Mouse (Mus musculus): Measurements from ENCODE around the gene Ntrk2. TPM values are rescaled to one million over a fixed set of nuclear protein-coding genes. Genes with fewer than 3 reads are reported as not detected.

The Ntrk2 gene
- polyA plus RNA-seq, 1 experiment from 2014 or later: 127 TPM

GRCm38 (mm10) chr13:58955237-58955777 lies 148.9 kb downstream of the Ntrk2 start:
- no peaks in the 10 kb centered on the region for H3K36me3 ChIP-seq
- no peaks in the 10 kb centered on the region for H3K9me3 ChIP-seq
- H3K4me1 ChIP-seq (replicated peaks): peaks cover 11% of the 10 kb centered on the region
- WGBS: 43% methylated on average over 8 of the region's 8 CpGs
- no peak overlapping the region for H3K4me3 ChIP-seq
- H3K4me2 ChIP-seq: no peak overlapping the region
- 0 out of 2 replicates have a peak overlapping the region, but pooled peaks have one; percentile 18 for H3K27ac ChIP-seq (replicated peaks)
- no peak overlapping the region for H3K9ac ChIP-seq
- no peaks in the 10 kb centered on the region for H3K27me3 ChIP-seq
- ATAC-seq (ENCODE audit: low FRiP score, low read depth): no peak

DNA sequence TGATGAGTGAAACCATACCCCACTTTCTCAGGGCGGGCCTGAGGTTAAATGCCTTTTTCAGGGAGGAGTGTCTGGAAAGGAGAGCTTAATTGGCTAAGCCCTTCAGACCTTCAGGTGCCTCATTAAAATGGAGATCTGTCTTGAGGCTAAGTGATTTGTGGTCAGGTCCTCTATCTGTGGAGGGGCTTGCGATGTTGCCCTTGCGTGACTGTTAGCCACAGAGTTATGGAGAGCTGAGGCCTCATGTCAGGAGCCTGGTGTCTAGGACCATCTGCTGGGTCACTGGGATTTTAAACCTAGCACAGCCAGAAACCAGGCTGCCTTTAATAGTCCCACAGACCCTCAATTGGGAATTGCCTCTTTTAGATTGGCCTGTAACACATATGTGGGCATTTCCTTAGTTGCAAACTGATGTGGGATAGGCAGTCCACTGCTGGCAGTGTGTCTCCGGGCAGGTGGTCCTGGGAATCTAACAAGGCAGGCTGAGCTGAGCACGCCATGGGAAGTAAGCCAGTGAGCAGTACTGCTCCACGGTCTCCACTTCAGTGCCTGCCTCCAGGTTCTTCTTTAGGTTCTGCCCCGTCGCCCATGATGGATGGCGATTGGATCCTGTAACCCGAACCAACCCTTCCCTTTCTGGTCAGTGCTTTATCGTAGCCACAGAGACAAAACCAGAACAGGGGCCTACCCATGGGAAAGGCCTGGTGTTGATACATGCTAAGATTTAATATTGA lies 152.0 kb downstream of the Ntrk2 start:
- peaks cover 15% of the 10 kb centered on the region for H3K4me1 ChIP-seq (replicated peaks)
- H3K4me2 ChIP-seq: no peak overlapping the region
- no peak overlapping the region for H3K9ac ChIP-seq
- H3K9me3 ChIP-seq: no peaks in the 10 kb centered on the region
- no peak for ATAC-seq (ENCODE audit: low FRiP score, low read depth)
- H3K27me3 ChIP-seq: no peaks in the 10 kb centered on the region
- H3K27ac ChIP-seq (replicated peaks): no peak overlapping the region
- H3K36me3 ChIP-seq: no peaks in the 10 kb centered on the region
- WGBS: 70% methylated on average over 11 of the region's 11 CpGs
- H3K4me3 ChIP-seq: no peak overlapping the region

- WGBS: 95% methylated on average over 6 of the region's 6 CpGs
- Histone ChIP-seq H3K4me1 (replicated peaks) (peaks cover 32% of the 10 kb centered on the region), H3K36me3 (no peaks in the 10 kb centered on the region), H3K4me3 (no peak overlapping the region), H3K9me3 (no peaks in the 10 kb centered on the region), H3K4me2 (no peak overlapping the region), H3K27me3 (no peaks in the 10 kb centered on the region), H3K9ac (no peak overlapping the region), H3K27ac (replicated peaks) (no peak overlapping the region)
- ATAC-seq (ENCODE audit: low FRiP score, low read depth): no peak
These were observed 154.0 kb downstream of the Ntrk2 start for GRCm38 (mm10) chr13:58960321-58960720.

DNA sequence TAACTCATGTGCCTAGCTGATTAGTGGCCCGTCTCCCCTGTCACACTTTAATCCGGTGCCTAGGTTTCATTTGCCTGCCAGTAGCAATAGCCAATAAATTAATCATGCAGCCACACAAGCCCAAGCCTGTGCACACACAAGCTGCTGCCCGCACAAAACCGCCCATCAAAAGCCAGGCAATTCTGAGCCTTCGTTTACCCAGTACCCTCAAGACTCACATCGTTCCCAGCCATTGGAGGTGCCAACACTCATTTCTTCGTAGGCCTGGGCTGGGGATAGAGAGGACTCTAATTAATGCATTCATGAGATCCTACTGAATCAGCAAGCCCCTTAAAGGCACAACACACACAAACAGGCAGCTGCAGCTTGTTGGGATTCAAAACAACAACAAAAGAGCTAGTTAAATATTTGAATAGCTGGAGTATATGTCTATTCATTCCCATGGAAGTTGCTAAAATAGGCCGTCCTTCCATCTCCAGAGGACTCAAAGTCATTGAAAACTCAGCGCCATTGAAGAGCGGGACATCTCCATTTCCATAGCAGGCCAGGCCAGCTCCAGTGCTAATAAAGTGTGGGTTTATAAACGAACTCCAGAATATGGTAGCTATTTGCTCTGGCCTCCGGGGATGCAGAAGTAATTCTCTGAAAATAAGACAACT lies 158.5 kb downstream of the Ntrk2 start:
- Histone ChIP-seq H3K27me3 (no peaks in the 10 kb centered on the region), H3K27ac (replicated peaks) (peak overlapping the region; percentile 70), H3K9me3 (no peaks in the 10 kb centered on the region), H3K4me1 (replicated peaks) (peaks cover 25% of the 10 kb centered on the region), H3K4me2 (no peak overlapping the region), H3K4me3 (no peak overlapping the region), H3K36me3 (no peaks in the 10 kb centered on the region), H3K9ac (no peak overlapping the region)
- 35% methylated on average over 12 of the region's 12 CpGs for WGBS
- peak; percentile 67; the same call in 1 of the 2 replicates for ATAC-seq (ENCODE audit: low FRiP score, low read depth)

GRCm38 (mm10) chr13:58965826-58966225 lies 159.5 kb downstream of the Ntrk2 start:
- Histone ChIP-seq H3K9me3 (no peaks in the 10 kb centered on the region), H3K27ac (replicated peaks) (no peak overlapping the region), H3K4me1 (replicated peaks) (peaks cover 25% of the 10 kb centered on the region), H3K4me2 (no peak overlapping the region), H3K27me3 (no peaks in the 10 kb centered on the region), H3K9ac (no peak overlapping the region), H3K36me3 (no peaks in the 10 kb centered on the region), H3K4me3 (no peak overlapping the region)
- ATAC-seq (ENCODE audit: low FRiP score, low read depth): 0 out of 2 replicates have a peak, but pooled peaks have one; percentile 13
- 96% methylated on average over 3 of the region's 3 CpGs for WGBS

DNA sequence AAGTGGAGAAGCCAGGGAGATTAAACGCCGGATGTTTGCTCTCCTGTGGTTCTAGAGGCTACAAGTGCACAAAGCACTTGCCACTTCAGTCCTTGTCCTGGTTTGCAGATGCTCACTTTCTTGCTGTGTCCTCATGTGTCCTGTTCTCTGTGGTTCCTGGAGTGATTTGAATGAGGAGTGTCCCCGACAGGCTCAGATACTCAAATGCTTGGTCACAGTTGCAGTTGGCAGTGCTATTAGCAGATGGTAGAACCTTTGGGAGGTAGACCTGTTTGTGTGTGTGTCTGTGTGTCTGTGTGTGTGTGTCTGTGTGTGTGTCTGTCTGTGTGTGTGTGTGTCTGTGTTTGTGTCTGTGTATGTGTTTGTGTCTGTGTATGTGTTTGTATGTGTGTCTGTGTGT lies 160.1 kb downstream of the Ntrk2 start:
- no peaks in the 10 kb centered on the region for H3K9me3 ChIP-seq
- peaks cover 30% of the 10 kb centered on the region for H3K4me1 ChIP-seq (replicated peaks)
- ATAC-seq (ENCODE audit: low FRiP score, low read depth): no peak
- no peaks in the 10 kb centered on the region for H3K27me3 ChIP-seq
- H3K27ac ChIP-seq (replicated peaks): 0 out of 2 replicates have a peak overlapping the region, but pooled peaks have one; percentile 6
- no peak overlapping the region for H3K4me3 ChIP-seq
- H3K4me2 ChIP-seq: no peak overlapping the region
- no peak overlapping the region for H3K9ac ChIP-seq
- 67% methylated on average over 3 of the region's 3 CpGs for WGBS
- H3K36me3 ChIP-seq: no peaks in the 10 kb centered on the region

DNA sequence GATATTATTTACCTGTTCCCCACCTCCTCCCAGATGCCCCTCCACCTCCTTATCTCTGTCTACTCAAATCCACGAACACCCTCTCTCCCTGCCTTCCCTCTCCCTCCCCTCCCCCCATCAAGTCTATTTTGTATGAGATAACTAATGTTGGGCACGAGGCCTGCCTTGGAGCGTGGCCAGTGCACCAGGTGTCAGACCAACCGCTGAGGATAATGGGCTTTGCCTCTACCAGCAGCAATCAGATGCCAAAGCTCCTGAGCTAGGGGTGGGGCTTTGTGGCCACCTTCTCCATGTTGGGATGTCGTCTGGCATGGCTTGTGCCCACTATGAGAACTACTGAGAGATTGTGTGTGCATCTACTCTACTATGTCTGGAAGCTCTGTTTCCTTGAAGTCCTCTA lies 161.8 kb downstream of the Ntrk2 start:
- Histone ChIP-seq H3K9ac (no peak overlapping the region), H3K9me3 (no peaks in the 10 kb centered on the region), H3K27me3 (no peaks in the 10 kb centered on the region), H3K4me2 (no peak overlapping the region), H3K4me3 (no peak overlapping the region), H3K4me1 (replicated peaks) (peaks cover 37% of the 10 kb centered on the region), H3K27ac (replicated peaks) (no peak overlapping the region), H3K36me3 (no peaks in the 10 kb centered on the region)
- ATAC-seq (ENCODE audit: low FRiP score, low read depth): no peak
- WGBS: 47% methylated on average over 5 of the region's 5 CpGs

- WGBS: 15% methylated on average over 5 of the region's 5 CpGs
- Histone ChIP-seq H3K4me2 (no peak overlapping the region), H3K27me3 (no peaks in the 10 kb centered on the region), H3K27ac (replicated peaks) (peak overlapping the region; percentile 58), H3K4me1 (replicated peaks) (peaks cover 17% of the 10 kb centered on the region), H3K9me3 (no peaks in the 10 kb centered on the region), H3K36me3 (no peaks in the 10 kb centered on the region), H3K9ac (no peak overlapping the region), H3K4me3 (no peak overlapping the region)
- 0 out of 2 replicates have a peak, but pooled peaks have one; percentile 35 for ATAC-seq (ENCODE audit: low FRiP score, low read depth)
These were observed 165.1 kb downstream of the Ntrk2 start for GRCm38 (mm10) chr13:58971449-58971903.

DNA sequence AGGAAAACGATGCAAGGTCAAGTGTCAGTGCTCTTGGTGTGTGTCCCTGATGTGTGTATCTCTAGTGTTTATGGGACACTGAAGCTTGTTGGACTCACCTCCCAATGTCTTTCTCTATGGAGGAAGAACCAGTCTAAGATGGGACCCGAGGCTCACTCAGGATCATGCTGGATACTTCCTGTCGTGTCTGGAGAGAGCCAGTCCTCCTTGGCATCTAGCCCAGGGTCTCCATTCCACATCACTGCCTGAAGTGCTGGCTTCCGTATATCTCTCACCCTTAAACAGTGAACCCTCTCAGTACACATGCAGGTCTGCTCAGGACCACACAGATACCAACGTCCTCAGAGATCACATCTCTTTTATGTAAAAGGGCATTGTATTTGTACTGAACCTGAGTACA lies 166.1 kb downstream of the Ntrk2 start:
- no peak for ATAC-seq (ENCODE audit: low FRiP score, low read depth)
- Histone ChIP-seq H3K9ac (no peak overlapping the region), H3K27me3 (no peaks in the 10 kb centered on the region), H3K4me1 (replicated peaks) (peaks cover 17% of the 10 kb centered on the region), H3K9me3 (no peaks in the 10 kb centered on the region), H3K27ac (replicated peaks) (0 out of 2 replicates have a peak overlapping the region, but pooled peaks have one; percentile 10), H3K4me3 (no peak overlapping the region), H3K4me2 (no peak overlapping the region), H3K36me3 (no peaks in the 10 kb centered on the region)
- 54% methylated on average over 5 of the region's 5 CpGs for WGBS

GRCm38 (mm10) chr13:58996447-58996846 lies 190.1 kb downstream of the Ntrk2 start:
- H3K4me3 ChIP-seq: no peak overlapping the region
- peaks cover 10% of the 10 kb centered on the region; the same call in 1 of the 2 replicates for H3K4me1 ChIP-seq (replicated peaks)
- H3K9ac ChIP-seq: no peak overlapping the region
- H3K4me2 ChIP-seq: no peak overlapping the region
- H3K9me3 ChIP-seq: no peaks in the 10 kb centered on the region
- no peaks in the 10 kb centered on the region for H3K27me3 ChIP-seq
- WGBS: 86% methylated on average over 5 of the region's 5 CpGs
- no peaks in the 10 kb centered on the region for H3K36me3 ChIP-seq
- ATAC-seq (ENCODE audit: low FRiP score, low read depth): no peak
- H3K27ac ChIP-seq (replicated peaks): no peak overlapping the region

- H3K9me3 ChIP-seq: no peaks in the 10 kb centered on the region
- no peak overlapping the region for H3K9ac ChIP-seq
- no peak for ATAC-seq (ENCODE audit: low FRiP score, low read depth)
- whole genome bisulfite sequencing: 88% methylated on average over 2 of the region's 2 CpGs
- H3K27ac ChIP-seq (replicated peaks): no peak overlapping the region
- H3K36me3 ChIP-seq: no peaks in the 10 kb centered on the region
- H3K4me3 ChIP-seq: no peak overlapping the region
- H3K4me2 ChIP-seq: no peak overlapping the region
- no peaks in the 10 kb centered on the region for H3K27me3 ChIP-seq
- peaks cover 12% of the 10 kb centered on the region; the same call in 1 of the 2 replicates for H3K4me1 ChIP-seq (replicated peaks)
These were observed 191.4 kb downstream of the Ntrk2 start for GRCm38 (mm10) chr13:58997763-58998162.
